Mouse (Mus musculus): ENCODE results near the gene Mpp2.

- TF ChIP-seq POLR2A (IDR thresholded peaks at IDR 0.05; ENCODE audit: low read depth, low read length) (no peak), CTCF (conservative IDR thresholded peaks at IDR 0.05; ENCODE audit: insufficient read depth, insufficient read length, low read depth, low read length) (no peak)
Observed at GRCm38 (mm10) chr11:102029966-102030365, 58.3 kb downstream of the Mpp2 start.
